Mouse (Mus musculus): ENCODE results near the gene Rgs3. TPM values are rescaled to one million over a fixed set of nuclear protein-coding genes. Genes with fewer than 3 reads are reported as not detected.

Gene Rgs3
- total and polyA plus RNA-seq, 2 experiments, result 9.6 to 13.0 TPM

DNA sequence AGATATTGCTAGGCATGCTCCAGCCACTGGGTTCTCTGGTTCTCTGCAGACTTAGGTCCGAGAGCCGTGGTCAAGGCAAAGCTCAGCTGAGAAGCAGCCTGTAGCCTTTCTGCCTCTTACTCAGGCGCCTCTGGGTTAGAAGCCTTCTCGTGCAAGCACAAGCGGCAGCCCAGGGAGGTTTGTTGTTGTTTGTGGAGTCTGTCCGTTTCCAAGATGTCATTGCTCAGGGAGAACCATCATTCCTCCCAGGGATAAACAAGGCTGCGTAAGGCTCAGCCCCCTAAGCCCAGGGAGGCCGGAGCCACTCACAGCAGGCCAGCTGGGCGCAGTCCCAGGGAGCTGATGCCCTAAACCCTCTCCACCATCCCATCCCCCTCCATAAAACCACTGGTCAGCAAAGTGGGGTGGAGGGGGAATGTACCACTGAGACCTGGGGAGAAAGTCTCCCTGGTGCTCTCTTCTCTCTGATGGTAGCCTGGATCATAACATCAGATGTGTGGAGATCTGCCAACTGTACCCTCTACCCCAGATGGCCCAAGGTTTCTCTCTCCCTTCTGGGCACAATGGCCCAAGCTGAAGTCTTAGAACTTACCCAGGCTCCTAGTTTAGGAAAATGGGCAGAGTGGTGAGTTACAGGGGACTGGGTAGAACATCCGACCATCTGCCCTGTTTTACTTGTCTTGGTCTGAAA is 117.5 kb downstream of the Rgs3 start:
- H3K79me2 ChIP-seq (ENCODE audit: control insufficient read depth, insufficient read depth, low read length), result no peaks in the 10 kb centered on the region
- no peak overlapping the region for H3K4me3 ChIP-seq (ENCODE audit: insufficient read depth, low read depth, low read length)
- H3K9ac ChIP-seq (ENCODE audit: low read depth, low read length), result no peak overlapping the region
- H3K27me3 ChIP-seq (ENCODE audit: control insufficient read depth, insufficient read depth, low read length), result no peaks in the 10 kb centered on the region
- no peak for DNase-seq (ENCODE audit: extremely low read depth, low read depth, low spot score)
- TF ChIP-seq CTCF (IDR thresholded peaks at IDR 0.05; ENCODE audit: low read depth, low read length), result no peak
- TF ChIP-seq POLR2A (IDR thresholded peaks at IDR 0.05; ENCODE audit: extremely low read depth, insufficient read depth, low read length), result no peak
- 80% methylated on average over 10 of the region's 10 CpGs for WGBS
- H3K4me1 ChIP-seq (ENCODE audit: control insufficient read depth, insufficient read depth, low read length), result no peaks in the 10 kb centered on the region
- H3K27ac ChIP-seq (replicated peaks; ENCODE audit: insufficient read depth, low read depth, low read length), result no peak overlapping the region
- no peaks in the 10 kb centered on the region for H3K36me3 ChIP-seq (ENCODE audit: control insufficient read depth, insufficient read depth, low read length)

DNA sequence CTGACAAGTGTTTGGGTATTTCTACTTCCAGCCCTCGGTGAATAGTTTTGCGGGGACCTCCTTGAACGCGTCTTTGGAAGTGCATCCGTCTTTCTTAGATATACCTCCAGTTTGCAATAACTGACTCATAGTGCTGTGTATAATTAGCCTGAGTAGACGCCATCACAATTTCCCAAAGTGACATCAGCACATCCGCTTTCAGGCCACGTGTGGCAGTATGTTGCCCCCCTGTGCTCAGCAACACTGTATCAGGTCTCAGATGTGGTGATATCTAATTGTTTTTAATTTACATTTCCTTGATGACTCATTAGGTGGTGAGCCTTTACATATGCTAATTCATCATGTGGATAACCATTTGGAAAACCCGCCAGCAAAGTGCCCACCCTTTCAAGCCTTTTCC is 119.5 kb downstream of the Rgs3 start:
- 86% methylated on average over 9 of the region's 9 CpGs for WGBS
- H3K4me1 ChIP-seq (ENCODE audit: control insufficient read depth, insufficient read depth, low read length), result no peaks in the 10 kb centered on the region
- H3K27me3 ChIP-seq (ENCODE audit: control insufficient read depth, insufficient read depth, low read length), result no peaks in the 10 kb centered on the region
- no peak overlapping the region for H3K4me3 ChIP-seq (ENCODE audit: insufficient read depth, low read depth, low read length)
- H3K9ac ChIP-seq (ENCODE audit: low read depth, low read length), result no peak overlapping the region
- DNase-seq (ENCODE audit: extremely low read depth, low read depth, low spot score), result no peak
- H3K27ac ChIP-seq (replicated peaks; ENCODE audit: insufficient read depth, low read depth, low read length), result no peak overlapping the region
- no peaks in the 10 kb centered on the region for H3K79me2 ChIP-seq (ENCODE audit: control insufficient read depth, insufficient read depth, low read length)
- TF ChIP-seq POLR2A (IDR thresholded peaks at IDR 0.05; ENCODE audit: extremely low read depth, insufficient read depth, low read length), result no peak
- no peak for TF ChIP-seq CTCF (IDR thresholded peaks at IDR 0.05; ENCODE audit: low read depth, low read length)
- H3K36me3 ChIP-seq (ENCODE audit: control insufficient read depth, insufficient read depth, low read length), result no peaks in the 10 kb centered on the region

DNA sequence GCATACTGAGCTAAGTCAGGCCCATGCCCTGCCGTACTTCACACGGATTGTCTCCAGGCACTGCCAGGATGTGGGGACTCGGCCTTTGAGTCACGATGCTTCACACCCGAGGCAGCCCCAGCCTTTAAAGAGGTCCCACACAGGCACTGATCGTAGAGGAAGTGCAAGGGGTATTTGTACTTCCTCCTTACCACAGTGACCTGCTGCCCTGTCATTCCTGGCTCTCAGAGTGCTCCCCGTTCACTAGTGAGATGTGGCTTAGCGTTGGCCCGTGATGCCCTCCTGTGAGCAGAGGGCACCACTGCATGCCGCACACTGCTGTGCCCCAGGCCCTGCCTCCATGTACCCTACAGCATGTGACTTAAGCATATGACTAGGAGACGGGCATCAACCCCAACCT is 121.8 kb downstream of the Rgs3 start:
- DNase-seq (ENCODE audit: extremely low read depth, low read depth, low spot score), result no peak
- WGBS, result 73% methylated on average over 11 of the region's 11 CpGs
- Histone ChIP-seq H3K27me3 (ENCODE audit: control insufficient read depth, insufficient read depth, low read length) (no peaks in the 10 kb centered on the region), H3K79me2 (ENCODE audit: control insufficient read depth, insufficient read depth, low read length) (no peaks in the 10 kb centered on the region), H3K4me3 (ENCODE audit: insufficient read depth, low read depth, low read length) (no peak overlapping the region), H3K27ac (replicated peaks; ENCODE audit: insufficient read depth, low read depth, low read length) (no peak overlapping the region), H3K4me1 (ENCODE audit: control insufficient read depth, insufficient read depth, low read length) (no peaks in the 10 kb centered on the region), H3K36me3 (ENCODE audit: control insufficient read depth, insufficient read depth, low read length) (no peaks in the 10 kb centered on the region), H3K9ac (ENCODE audit: low read depth, low read length) (no peak overlapping the region)
- TF ChIP-seq POLR2A (IDR thresholded peaks at IDR 0.05; ENCODE audit: extremely low read depth, insufficient read depth, low read length) (no peak), CTCF (IDR thresholded peaks at IDR 0.05; ENCODE audit: low read depth, low read length) (0 out of 2 replicates have a peak, but pooled peaks have one; percentile 23)

DNA sequence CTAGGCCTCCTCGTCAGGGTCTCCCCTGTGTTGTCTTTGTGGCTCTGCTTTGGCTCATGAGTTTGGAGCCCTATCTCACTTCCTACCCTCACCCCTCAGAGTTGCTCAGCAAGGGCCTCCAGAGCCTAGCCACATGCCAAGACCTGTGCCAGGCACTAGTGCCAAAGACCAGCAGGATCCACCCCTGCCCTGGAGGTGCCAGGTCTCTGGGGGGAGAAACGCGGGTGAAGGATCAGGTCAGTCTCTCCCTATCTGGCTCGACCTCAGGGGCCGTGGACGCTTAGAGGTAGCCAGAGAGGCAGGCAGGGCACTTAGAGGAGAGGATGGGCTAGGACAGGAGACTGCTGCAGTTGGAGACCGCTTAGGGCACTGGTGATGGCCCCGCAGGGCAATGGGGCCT is 122.7 kb downstream of the Rgs3 start:
- H3K36me3 ChIP-seq (ENCODE audit: control insufficient read depth, insufficient read depth, low read length), result no peaks in the 10 kb centered on the region
- no peak overlapping the region for H3K4me3 ChIP-seq (ENCODE audit: insufficient read depth, low read depth, low read length)
- TF ChIP-seq CTCF (IDR thresholded peaks at IDR 0.05; ENCODE audit: low read depth, low read length) (no peak), POLR2A (IDR thresholded peaks at IDR 0.05; ENCODE audit: extremely low read depth, insufficient read depth, low read length) (no peak)
- WGBS, result 82% methylated on average over 8 of the region's 8 CpGs
- no peak overlapping the region for H3K27ac ChIP-seq (replicated peaks; ENCODE audit: insufficient read depth, low read depth, low read length)
- H3K79me2 ChIP-seq (ENCODE audit: control insufficient read depth, insufficient read depth, low read length), result no peaks in the 10 kb centered on the region
- H3K27me3 ChIP-seq (ENCODE audit: control insufficient read depth, insufficient read depth, low read length), result no peaks in the 10 kb centered on the region
- no peaks in the 10 kb centered on the region for H3K4me1 ChIP-seq (ENCODE audit: control insufficient read depth, insufficient read depth, low read length)
- no peak for DNase-seq (ENCODE audit: extremely low read depth, low read depth, low spot score)
- no peak overlapping the region for H3K9ac ChIP-seq (ENCODE audit: low read depth, low read length)

DNA sequence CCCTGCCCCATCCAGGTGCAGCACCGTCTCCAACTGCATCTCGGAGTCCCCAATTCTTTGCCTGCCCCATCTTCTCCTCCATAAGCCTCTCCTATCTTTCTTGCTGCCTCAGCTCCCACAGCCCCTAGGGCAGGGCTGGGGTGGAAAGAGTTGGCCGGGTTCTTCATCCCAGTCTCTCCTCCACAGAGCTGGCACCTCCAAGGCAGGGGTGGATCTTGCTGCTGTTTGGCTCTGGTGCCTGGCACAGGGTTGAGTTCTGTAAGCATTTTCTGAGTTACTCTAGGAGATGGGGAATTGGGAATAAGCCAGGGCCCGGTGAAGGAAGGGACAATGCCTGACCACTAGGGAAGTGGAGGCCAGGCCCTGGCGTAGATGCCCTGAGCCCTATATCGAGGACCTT is 123.5 kb downstream of the Rgs3 start:
- Histone ChIP-seq H3K27ac (replicated peaks; ENCODE audit: insufficient read depth, low read depth, low read length) (no peak overlapping the region), H3K9ac (ENCODE audit: low read depth, low read length) (no peak overlapping the region), H3K36me3 (ENCODE audit: control insufficient read depth, insufficient read depth, low read length) (no peaks in the 10 kb centered on the region), H3K4me1 (ENCODE audit: control insufficient read depth, insufficient read depth, low read length) (no peaks in the 10 kb centered on the region), H3K79me2 (ENCODE audit: control insufficient read depth, insufficient read depth, low read length) (no peaks in the 10 kb centered on the region), H3K27me3 (ENCODE audit: control insufficient read depth, insufficient read depth, low read length) (no peaks in the 10 kb centered on the region), H3K4me3 (ENCODE audit: insufficient read depth, low read depth, low read length) (no peak overlapping the region)
- WGBS, result 90% methylated on average over 6 of the region's 6 CpGs
- DNase-seq (ENCODE audit: extremely low read depth, low read depth, low spot score), result no peak
- TF ChIP-seq CTCF (IDR thresholded peaks at IDR 0.05; ENCODE audit: low read depth, low read length) (no peak), POLR2A (IDR thresholded peaks at IDR 0.05; ENCODE audit: extremely low read depth, insufficient read depth, low read length) (no peak)

DNA sequence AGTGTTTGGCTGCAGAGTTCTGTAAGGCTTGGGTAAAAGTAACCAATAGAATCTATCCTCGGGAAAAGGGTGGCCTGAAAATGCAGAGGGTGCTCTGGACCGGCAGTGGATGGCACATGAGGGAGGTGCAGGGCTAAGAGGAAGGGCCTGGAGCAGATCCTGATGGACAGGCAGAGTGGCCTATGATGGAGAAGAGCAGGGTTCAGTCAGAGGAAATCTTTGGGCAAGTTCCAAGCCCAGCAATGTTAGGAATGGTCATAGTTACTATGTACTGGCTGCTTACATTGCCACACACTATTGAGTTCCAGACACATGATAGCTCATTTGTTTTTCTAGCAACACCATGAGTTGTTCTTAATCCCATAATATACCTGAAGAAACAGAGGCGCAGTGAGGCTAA is 124.7 kb downstream of the Rgs3 start:
- DNase-seq (ENCODE audit: extremely low read depth, low read depth, low spot score), result no peak
- Histone ChIP-seq H3K79me2 (ENCODE audit: control insufficient read depth, insufficient read depth, low read length) (no peaks in the 10 kb centered on the region), H3K4me1 (ENCODE audit: control insufficient read depth, insufficient read depth, low read length) (no peaks in the 10 kb centered on the region), H3K4me3 (ENCODE audit: insufficient read depth, low read depth, low read length) (no peak overlapping the region), H3K27me3 (ENCODE audit: control insufficient read depth, insufficient read depth, low read length) (no peaks in the 10 kb centered on the region), H3K27ac (replicated peaks; ENCODE audit: insufficient read depth, low read depth, low read length) (no peak overlapping the region), H3K36me3 (ENCODE audit: control insufficient read depth, insufficient read depth, low read length) (no peaks in the 10 kb centered on the region), H3K9ac (ENCODE audit: low read depth, low read length) (no peak overlapping the region)
- WGBS, result 71% methylated on average over 3 of the region's 3 CpGs
- TF ChIP-seq POLR2A (IDR thresholded peaks at IDR 0.05; ENCODE audit: extremely low read depth, insufficient read depth, low read length) (no peak), CTCF (IDR thresholded peaks at IDR 0.05; ENCODE audit: low read depth, low read length) (no peak)
